Mouse (Mus musculus) bone marrow, adult 2 months (tissue): Measurements from ENCODE around the gene Pdcd1lg2.

Experiments used
- CTCF ChIP-seq: fragments of 200-500 bp; IDR thresholded peaks from 2 replicates; pipeline ENCODE4 v1.5.1; 2011; ENCODE audit warnings: low read length, control low read depth; ENCODE audit not compliant: control insufficient read depth, insufficient read depth
- POLR2A ChIP-seq: fragments of 200-500 bp; IDR thresholded peaks from 2 replicates; pipeline ENCODE4 v1.6.1; 2011; ENCODE audit warnings: low read depth, mild to moderate bottlenecking, control low read depth, low read length, borderline replicate concordance; ENCODE audit not compliant: control insufficient read depth

GRCm38 (mm10) chr19:29500333-29500732 lies 89.6 kb downstream of the Pdcd1lg2 start:
- TF ChIP-seq CTCF (no peak), POLR2A (no peak)
